Comparison of ENCODE assay signal across 21 mouse cellular contexts in the genomic region with DNA sequence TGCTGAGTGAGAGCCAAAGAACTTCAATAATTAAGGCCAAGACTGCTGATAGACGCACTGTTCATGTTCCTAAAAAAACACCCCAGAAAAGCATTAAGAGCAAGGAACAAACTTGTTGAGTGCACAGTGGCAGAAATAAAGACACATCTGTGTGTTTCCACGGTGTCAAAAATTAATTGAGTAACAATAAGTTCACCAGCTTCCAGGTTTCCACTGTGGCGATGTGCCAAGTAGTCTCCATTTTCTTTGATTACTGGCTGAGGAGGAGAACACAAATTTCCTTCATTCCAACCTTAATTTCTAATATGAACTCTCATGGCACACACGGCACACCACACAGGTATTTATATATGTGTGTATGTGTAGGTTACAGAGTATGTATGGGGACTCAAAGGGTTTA. TPM values are rescaled to one million over a fixed set of nuclear protein-coding genes. Genes with fewer than 3 reads are reported as not detected.
DNase-seq lines count a peak whose midpoint lies in the region; ATAC-seq lines count a peak whose summit lies in the region.
"Had no signal": no experiment of that assay in that cellular context is flagged by ENCODE, and none has a peak within 500 bp of the region (broad histone marks: within the 10 kb centered on the region; RNA-seq: fewer than 3 reads in every experiment).

No protein-coding gene starts in this region.

- intact Hi-C loops in heart, postnatal 25 days (cut with DNase I) = no loop called here

- no peaks in the 10 kb centered on the region for H3K36me3 ChIP-seq in heart, embryonic 11.5 days (ENCODE audit: control insufficient read depth, insufficient read depth, low read length)
- H3K36me3 ChIP-seq in neural tube, embryonic 13.5 days = no peaks in the 10 kb centered on the region
- H3K36me3 ChIP-seq: G1E; midbrain, embryonic 13.5 days; neural tube, embryonic 15.5 days had no signal

- H3K4me2 ChIP-seq in heart, embryonic 11.5 days = peak overlapping the region; percentile 29
- no peak overlapping the region for H3K4me2 ChIP-seq in neural tube, embryonic 13.5 days
- H3K4me2 ChIP-seq: midbrain, embryonic 13.5 days; neural tube, embryonic 15.5 days had no signal

- H3K9ac ChIP-seq in heart, embryonic 11.5 days (ENCODE audit: low read depth, low read length) = no peak overlapping the region
- H3K9ac ChIP-seq in neural tube, embryonic 13.5 days = no peak overlapping the region
- H3K9ac ChIP-seq: midbrain, embryonic 13.5 days; neural tube, embryonic 15.5 days had no signal

- 0 out of 2 replicates have a peak overlapping the region, but pooled peaks have one; percentile 46 for H3K27ac ChIP-seq in heart, embryonic 11.5 days (ENCODE audit: low read depth, low read length)
- H3K27ac ChIP-seq in neural tube, embryonic 13.5 days (replicated peaks) = 0 out of 2 replicates have a peak overlapping the region, but pooled peaks have one; percentile 9
- H3K27ac ChIP-seq: heart, adult 2 months; midbrain, embryonic 13.5 days; neural tube, embryonic 15.5 days had no signal

- H3K9me3 ChIP-seq in heart, embryonic 11.5 days (replicated peaks; ENCODE audit: control insufficient read depth, low read length) = no peaks in the 10 kb centered on the region
- no peaks in the 10 kb centered on the region for H3K9me3 ChIP-seq in neural tube, embryonic 13.5 days
- H3K9me3 ChIP-seq: G1E; midbrain, embryonic 13.5 days; neural tube, embryonic 15.5 days had no signal

- ATAC-seq in heart, embryonic 11.5 days (replicated peaks; ENCODE audit: insufficient number of reproducible peaks, low FRiP score, low TSS enrichment) = no peak
- ATAC-seq in neural tube, embryonic 13.5 days (ENCODE audit: low read depth) = no peak
- ATAC-seq: activated CD4-positive, CD25-positive, alpha-beta regulatory T cell, adult 4 months; midbrain, embryonic 13.5 days had no signal

- no peaks in the 10 kb centered on the region for H3K27me3 ChIP-seq in heart, embryonic 11.5 days (ENCODE audit: control insufficient read depth, insufficient read depth, low read length)
- no peaks in the 10 kb centered on the region for H3K27me3 ChIP-seq in neural tube, embryonic 13.5 days
- H3K27me3 ChIP-seq: midbrain, embryonic 13.5 days; neural tube, embryonic 15.5 days had no signal

- DNase-seq in cerebellum, postnatal 10 days = peak; percentile 55 to 66
- no peak for DNase-seq in cerebellum, postnatal 4 days (ENCODE audit: low spot score in 2 of 2)
- DNase-seq in heart, postnatal 25 days (ENCODE audit: low spot score) = no peak
- no peak for DNase-seq in neural tube, embryonic 10.5 days (ENCODE audit: extremely low spot score, low spot score)
- no peak for DNase-seq in kidney, adult 8-10 months
- DNase-seq: adrenal gland, postnatal 10 days; gastrocnemius, postnatal 14 days; heart, adult 2 months; heart, postnatal 36 days; kidney, adult 2 months; kidney, postnatal 14 days; lung, postnatal 10 days; right cerebral cortex, postnatal 14 days; spleen, adult 18-20 months; thymus, postnatal 25 days had no signal

- H3K4me3 ChIP-seq in heart, embryonic 11.5 days (ENCODE audit: low read depth, low read length) = 0 out of 2 replicates have a peak overlapping the region, but pooled peaks have one; percentile 0
- H3K4me3 ChIP-seq in neural tube, embryonic 13.5 days = no peak overlapping the region
- H3K4me3 ChIP-seq: heart, adult 2 months; midbrain, embryonic 13.5 days; neural tube, embryonic 15.5 days had no signal

- H3K4me1 ChIP-seq in heart, embryonic 11.5 days (ENCODE audit: control insufficient read depth, insufficient read depth, low read length) = peaks cover 34% of the 10 kb centered on the region
- H3K4me1 ChIP-seq in neural tube, embryonic 13.5 days (replicated peaks) = peaks cover 22% of the 10 kb centered on the region

- 71% methylated on average over 4 of the region's 4 CpGs for WGBS in heart, embryonic 11.5 days (ENCODE audit: insufficient replicate concordance)
- WGBS in neural tube, embryonic 13.5 days = 86% methylated on average over 4 of the region's 4 CpGs

RNA-seq across cellular contexts. Expression of gene Lrpap1, which starts 54.3 kb away (rescaled TPM):
- polyA plus RNA-seq in heart, embryonic 11.5 days (2014; fragmentation: Nextera tagmentation; extraction: Ambion mirVana) = 130 and 151 TPM in 2 replicates
- 10 to 100 TPM; 46.7 to 47.3 TPM for total RNA-seq in heart, postnatal 25 days (2021)
- polyA plus RNA-seq in neural tube, embryonic 13.5 days (2015; fragmentation: Nextera tagmentation; extraction: Ambion mirVana) = 136 and 148 TPM in 2 replicates

Comparison
In these comparisons a context has a peak if more than half of its experiments do, and no peak if none do; other contexts are left out.
1. DNase-seq: peak in cerebellum, postnatal 10 days (2 of 2); none in cerebellum, postnatal 4 days (0 of 2), heart, postnatal 25 days (single experiment), neural tube, embryonic 10.5 days (single experiment) and kidney, adult 8-10 months (0 of 2).